Mouse (Mus musculus): ENCODE data around the gene Tmprss13. TPM values are rescaled to one million over a fixed set of nuclear protein-coding genes. Genes with fewer than 3 reads are reported as not detected.

Tmprss13 gene
- under 1 TPM; 0.24 to 0.50 TPM for total RNA-seq (2021)

DNA sequence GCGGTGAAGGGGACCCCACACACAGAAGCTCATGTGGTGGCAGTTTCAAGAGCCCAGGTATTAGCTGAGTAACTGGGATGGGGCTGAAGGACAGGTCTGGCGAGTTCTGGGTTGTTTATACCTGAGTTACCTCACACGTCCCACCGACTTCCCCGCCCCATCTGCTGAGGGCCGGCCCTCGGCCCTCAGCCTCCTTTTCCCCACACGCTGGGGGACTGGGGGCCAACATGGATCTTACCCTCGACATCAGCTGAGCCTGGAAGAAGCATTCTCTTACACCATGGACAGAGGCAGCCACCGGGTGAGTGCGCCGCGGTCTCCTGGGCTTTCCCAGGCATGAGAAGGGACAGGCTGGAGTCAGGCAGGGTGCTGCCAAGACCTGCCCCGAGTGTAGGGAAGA, at the start of gene Tmprss13:
Tmprss13 (plus strand) TSS at position 246 of the 400 bp plus-strand sequence.
- peak; percentile 21 for DNase-seq

DNA sequence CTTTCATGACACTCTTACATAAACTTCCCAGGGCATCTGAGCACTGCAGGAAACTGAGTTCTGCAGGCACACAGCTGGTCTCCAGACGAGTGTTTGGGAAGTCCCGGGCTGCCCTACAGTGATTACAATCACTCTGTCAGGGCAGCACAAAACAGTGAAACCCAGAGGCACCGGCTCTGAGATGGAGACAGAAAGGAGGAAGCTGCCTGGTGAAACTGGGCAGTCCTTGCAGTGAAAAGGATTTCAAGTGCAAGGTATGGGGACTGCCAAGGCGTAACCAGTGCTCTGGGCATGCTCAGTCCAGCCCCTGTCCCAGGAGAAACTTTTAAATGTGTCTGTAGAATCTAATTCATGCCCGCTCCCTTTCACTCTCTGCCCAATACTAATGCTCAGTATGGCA, 46.7 kb upstream of the Tmprss13 start:
- DNase-seq: no peak

DNA sequence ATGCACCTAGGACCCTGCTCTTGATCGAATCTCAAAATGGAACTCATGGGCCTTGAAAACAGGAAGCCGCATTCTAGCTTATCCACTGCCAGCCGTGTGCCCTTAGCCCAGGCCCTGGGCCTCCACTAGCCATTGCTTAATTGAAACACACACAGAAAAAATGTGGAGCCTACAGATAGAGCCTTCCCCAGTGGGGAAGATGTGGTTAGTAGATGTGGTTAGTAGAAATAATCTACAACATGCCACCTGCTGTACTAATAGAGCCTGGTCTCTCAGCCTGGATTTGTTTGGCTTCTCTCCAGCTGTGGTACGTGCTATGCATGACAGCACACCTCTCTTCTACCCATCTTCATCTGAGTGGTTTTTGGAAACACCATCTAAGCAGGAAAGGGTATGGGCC, 44.7 kb upstream of the Tmprss13 start:
- no peak for DNase-seq

DNA sequence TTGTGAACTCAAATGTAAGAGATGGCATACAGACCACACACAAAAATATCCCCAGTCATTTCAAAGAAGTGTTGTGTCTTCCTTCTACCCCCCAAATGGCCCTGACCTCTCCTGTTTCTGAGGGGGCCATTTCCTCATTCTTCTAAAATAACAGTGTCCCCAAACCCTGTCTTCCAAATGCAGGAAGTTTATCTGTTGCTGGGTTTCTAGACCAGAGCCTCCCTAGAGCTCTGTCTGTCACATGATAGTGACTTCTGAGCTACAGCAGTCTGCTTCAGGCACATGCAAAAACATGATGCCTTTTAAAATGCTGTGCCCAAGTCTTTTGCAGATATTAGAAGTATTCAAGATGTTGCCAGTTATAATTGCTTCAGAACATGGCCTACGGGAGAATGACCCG, 44.3 kb upstream of the Tmprss13 start:
- no peak for DNase-seq

DNA sequence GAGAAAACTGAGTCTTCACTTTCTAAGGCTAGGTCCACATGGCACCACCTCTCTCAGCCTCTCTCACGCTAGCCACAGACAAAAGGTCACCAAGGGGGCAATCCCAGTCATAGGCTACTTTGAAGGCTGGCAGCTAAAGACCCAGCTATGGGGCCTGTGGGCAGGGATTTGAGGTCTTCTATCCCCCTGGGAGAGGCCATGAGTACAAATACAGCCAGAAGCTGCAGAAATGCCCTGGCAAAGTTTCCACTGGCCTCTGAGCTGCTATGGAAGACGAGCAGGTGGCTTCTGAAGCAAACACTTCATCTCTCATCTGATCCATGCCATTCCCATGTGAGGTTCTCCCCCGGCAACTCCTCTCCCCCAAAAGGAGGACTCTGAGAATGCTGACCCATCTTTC, 38.8 kb upstream of the Tmprss13 start:
- DNase-seq: no peak

DNA sequence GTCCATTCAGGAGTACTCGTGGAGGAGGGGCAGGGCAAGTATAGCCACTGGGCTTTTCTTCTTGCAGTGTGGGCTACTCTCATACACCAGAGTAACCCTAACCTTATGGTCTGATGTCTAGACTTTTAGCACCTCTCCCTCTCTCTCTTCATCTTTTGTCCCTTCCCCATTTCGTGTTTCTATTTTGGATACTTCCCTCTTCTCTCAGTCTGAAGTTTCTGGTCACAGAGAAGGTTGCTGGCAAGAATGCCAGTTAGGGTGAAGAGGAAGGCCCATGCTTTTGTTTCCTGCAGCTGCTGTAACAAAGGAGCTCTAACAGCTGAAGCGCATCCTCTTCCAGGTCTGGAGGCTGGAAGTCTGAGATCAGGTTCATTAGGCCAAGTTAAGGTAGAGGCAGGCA, 38.0 kb upstream of the Tmprss13 start:
- no peak for DNase-seq

DNA sequence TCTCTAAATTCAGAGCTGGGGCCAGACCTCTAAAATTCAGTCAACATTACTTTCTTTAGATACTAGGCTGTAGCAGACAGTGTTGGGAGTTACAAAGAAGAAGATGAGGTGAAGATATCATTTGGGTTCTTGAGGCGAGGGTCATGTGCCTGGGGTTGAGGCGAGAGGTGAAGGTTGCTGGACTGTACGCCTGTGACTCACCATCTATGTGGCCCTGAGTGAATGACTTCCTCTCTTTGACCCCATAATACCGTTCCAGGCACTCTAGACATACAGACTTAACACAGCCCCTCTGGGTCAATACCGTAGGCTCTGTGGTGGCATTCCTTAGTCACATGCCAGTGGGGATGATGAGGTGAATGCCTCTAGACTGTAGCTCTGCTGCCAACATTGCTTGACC, 36.4 kb upstream of the Tmprss13 start:
- DNase-seq: no peak

DNA sequence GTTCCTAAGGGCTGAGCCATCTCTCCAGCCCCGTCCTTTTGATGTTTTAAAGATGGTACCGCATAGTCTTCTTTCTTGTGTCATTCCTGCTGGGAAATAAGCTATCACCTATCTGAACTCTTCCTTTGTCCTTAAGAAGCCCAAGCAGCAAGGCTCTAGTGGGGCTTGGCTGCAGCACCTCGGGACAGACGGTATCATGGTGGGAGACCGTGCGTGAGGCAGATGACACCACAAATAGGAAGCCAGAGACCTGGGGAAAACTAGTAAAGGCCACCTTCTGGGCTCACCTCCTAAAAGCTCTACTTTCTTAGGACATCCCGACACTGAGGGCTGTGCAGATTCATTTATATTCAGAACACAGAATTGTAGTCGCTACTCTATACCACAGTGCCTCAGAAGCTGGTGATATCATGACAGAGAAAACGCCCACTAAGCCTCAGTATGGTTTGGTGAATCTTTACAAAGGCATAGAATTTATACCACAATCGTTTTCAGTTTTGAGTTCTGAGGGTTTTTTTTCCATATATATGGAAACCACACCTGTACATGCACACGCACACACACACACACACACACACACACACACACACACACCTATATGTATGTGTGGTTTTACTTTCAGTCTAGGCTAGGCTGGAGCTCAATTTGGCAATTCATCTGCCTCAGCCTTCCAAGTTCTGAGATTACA, 27.3 kb upstream of the Tmprss13 start:
- DNase-seq: no peak

DNA sequence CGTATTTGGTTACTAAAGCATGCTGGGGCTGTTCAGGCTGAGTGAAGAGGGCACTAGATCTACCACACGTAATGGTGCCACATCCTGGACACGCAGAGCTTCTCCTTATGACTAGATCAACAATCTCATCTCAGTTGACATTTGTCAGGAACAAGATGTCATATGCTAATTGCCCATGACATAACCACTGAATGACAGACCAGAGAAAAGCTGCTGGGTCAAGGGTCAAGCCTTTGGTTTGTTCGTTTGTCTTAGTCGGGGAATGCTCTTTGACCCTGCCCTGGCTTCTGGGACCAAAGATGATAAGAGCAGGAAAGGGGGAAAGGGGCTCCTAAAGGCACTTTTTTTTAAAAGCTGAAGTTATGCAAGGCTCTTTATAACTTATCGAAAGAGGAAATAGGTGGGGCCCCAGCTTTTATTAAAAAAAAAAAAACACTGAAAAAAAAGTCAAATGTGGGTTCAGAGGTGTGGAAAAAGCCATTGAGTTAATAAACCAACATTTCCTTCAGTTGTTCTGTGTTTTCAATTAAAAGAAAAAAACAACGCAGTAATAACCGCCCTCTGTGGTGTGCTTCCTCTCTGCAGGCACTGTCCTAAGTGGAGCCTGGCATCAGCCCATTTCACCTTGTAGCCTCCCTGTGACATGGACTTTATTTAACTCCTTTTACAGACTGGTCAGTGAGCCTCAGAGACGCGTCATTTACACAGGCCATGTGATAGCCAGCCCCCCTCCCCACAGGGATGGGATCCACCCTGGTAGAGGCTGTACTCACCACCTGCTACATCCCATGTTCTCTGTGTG, 24.5 kb upstream of the Tmprss13 start:
- DNase-seq: no peak

DNA sequence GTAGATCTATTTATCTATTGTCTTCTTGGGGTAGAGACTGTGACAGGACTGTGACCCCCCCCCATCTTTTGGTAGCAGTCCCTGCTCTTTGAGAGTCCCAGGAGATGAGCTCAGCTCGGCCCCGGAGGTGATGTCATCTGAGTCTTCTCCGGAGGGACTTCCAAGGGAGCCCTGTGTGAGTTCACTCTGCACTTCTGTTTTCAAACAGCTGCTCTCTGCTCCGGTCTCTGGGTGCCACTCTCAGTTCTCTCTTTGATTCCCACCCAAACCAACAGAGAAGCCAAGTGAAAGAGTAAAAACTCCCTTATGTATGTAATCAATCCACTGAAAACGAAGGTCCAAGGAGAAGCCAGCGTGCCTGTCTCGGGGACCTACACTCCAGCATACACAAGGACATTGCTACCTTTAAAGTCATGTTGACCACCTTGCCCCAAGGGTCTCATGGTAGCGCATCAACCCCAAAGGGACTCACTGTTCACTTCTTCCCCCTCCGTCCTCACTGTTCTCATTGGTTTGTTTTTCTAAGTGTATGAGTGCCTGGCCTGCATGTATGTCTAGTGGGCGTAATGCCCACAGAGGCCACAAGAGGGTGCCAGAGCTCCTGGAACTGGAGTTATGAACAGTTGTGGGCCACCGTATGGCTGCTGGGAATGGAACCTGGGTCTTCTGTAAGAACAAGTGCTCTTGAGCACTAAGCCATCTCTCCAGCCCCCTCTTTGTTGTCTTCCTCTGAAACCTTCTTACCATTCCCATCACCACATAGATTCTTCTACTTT, 19.5 kb upstream of the Tmprss13 start:
- DNase-seq: peak; percentile 39

DNA sequence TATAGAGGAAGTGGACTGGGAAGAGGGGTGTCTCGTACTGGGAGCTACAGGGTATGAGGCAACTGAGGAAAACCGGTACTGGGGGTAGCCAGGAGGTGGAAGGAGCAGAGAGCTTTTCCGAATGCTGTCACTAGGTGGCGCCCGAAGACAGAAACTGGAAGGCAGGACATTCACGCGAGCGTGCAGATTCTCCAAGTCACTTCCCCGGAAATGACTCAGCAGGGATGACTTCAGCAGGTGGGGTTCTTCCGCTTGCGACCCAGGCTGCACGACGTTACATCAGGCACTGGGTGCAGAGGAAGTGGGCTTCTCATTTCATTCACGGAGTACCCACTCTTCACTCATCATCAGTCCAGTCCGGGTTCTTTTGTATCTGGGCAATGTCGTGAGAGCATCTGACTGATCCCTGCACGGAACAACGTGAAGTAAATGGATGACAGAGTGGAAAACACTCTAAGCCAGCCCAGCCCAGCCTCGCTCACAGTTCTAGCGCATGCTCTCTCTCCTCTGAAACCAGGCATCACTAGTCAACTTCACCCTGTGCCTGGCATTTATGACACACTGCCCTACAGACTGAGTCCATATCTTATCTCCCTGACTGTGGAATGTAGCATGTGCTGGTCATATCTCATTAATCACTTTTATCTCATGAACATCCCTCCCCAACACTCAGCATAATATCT, 18.3 kb upstream of the Tmprss13 start:
- DNase-seq: peak; percentile 96

DNA sequence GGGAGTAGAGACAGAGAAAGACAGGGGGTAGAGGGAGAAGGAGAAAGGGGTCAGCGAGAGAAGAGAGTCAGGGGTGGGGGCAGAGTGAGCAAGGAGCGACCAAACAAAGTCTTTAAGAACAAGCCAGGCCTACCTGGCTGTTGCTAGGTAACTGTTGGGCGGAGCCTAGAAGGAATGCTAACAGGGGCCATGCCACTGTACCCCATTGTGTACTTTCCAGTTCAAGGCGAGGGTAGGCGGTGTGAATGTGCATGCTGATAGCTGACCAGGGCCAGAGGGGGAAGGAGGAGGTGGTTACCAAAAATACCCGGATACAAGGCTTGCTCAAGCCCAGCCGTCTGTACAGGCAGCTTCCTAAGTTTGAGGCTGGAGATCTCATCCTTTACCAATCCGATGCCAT, 17.1 kb upstream of the Tmprss13 start:
- DNase-seq: no peak

DNA sequence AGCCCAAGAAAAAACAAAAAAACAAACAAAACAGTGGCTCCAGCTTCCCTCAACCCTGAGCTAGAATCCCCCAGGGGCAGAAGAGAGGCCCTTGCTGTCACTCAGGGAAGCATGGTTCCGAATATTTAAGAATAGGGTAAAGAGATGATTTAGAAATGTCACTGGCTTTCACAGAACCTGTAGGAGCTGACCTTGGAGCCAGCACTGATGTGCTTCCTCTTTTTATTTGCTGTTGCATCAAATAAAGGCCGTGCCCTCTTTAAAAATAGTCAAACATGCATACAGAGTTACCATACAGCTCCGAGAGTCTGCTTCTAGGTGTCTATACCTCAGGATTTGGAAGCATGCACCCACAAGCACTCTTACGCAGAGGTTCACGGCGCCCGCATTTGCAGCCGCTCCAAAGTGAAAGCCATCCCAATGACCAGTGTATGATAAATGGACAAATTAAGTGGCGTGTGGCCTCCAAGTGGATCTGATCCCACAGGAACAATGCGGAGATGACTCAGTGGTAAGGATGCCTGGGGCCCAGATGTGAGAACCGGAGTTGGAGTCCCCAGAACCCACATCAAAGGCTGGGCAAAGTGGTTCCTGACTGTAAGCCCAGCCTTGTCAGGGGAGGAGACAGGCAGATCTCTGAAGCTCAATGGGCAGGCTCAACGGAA, 12.0 kb upstream of the Tmprss13 start:
- no peak for DNase-seq

DNA sequence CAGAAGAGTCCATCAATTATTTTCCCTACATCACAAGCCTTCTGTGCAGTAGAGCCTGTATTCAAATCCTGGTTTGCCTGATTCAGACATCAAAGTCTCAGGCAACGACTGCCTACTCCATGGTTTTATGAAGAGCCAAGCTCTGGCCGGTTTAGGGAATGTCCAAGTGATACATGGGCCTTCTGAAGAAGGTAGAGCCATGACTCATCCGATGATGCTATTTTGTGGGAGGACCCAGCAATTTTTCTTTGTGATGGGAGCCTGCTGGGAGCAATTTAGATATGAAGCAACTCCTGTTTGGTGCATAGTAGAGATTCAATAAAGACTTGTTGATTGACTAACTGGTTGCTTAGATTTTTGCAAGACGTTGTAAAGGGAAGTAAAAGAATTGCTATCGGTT, 10.4 kb upstream of the Tmprss13 start:
- no peak for DNase-seq

DNA sequence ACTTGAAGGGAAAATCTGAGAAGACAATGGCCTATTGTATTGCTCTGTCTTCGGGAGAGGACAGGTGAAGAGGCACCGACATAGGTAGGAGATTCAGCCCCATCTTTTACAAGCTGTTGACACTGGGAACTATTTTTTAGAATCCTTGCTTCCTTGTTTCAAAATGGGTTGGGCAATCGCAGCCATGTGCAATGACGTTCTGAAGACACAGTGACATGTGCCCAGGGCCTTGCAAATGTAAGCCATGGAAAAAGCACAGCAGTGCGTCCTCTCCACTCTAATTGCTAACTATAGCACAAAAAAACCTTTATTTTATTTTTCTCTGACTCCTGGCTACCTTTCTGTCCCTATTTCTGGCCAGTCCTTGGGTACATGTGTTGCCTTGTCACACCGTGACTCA, 7.0 kb upstream of the Tmprss13 start:
- DNase-seq: no peak

DNA sequence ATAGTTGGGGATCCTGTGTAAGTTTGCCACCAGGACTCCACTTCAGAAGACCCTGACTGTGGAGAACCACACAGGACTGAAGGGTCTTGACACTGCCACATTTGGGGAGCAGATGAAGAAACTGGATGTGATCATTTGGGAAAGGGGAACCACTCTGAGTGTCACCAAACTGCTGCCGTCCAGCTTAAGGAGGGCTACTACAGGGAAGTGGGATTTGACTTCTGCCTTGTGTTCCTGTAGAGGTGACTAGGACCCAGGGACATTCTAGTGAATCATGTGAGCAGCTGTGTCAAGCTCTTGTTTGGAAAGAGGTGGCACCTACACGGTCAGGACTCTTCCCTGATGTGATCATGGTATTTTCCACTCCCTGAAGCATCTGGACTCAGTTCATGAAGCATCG, 5.0 kb upstream of the Tmprss13 start:
- no peak for DNase-seq

DNA sequence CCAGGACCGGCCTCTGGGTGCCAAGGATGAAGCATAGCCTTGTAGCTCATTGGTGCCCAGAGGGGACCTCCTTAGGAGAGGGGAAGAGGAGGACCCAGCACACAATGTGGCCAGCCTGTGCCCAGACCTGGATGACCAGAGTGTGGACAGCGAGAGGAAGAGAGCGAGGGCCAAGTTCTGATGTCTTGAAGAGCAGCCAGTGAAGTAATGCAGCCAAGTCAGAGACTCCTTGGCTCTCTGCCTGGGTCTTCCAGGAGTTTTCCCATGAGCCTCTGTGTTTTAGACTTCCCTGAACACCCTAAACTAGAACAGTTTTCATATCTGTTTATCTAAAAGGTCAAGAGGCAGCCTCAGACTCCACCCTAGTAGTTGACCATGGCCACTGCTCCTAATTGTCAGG, 1.3 kb upstream of the Tmprss13 start:
- peak; percentile 29 for DNase-seq

DNA sequence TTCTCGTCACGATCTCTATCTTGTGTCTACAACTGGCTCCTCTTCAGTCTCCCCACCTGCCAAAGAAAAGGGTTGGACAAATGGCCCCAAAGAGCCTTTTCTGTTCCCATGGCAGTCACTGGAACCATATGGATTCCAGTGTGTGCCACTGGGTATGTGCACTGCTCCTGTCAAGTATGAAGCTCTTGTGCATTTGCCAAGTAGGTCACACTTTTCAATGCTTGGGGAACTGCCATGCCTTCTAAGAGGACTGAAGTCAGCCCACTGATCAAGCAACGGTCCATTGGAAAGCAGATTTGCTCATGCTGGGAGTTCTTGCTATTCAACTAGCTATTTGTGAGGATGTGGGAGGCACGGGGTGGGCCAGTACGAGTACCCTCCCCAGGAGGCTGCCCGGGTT, 2.6 kb downstream of the Tmprss13 start:
- no peak for DNase-seq

DNA sequence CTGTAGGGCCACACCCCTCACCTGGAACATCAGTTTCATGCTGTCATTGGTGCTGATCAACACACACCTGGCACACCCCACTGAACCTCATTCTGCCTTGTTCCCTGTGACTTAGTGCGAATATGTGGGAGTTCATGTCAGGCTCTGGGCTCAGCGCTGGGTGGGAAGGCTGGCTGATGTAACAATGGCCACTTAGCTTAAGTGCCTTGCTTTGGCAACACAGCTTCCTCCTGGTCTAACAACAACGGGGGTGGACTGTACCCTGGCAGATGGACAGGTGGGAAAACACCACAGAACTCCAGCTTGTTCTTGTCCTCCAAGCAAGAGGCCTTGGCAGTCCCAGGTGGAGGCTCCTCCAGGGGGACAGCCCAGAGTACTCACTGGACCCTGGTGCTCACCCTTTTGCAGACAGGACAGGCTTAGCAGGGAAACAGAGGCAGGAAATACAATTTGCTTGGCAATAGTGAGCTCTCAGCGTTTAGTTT, 3.1 kb downstream of the Tmprss13 start:
- DNase-seq: peak; percentile 7

DNA sequence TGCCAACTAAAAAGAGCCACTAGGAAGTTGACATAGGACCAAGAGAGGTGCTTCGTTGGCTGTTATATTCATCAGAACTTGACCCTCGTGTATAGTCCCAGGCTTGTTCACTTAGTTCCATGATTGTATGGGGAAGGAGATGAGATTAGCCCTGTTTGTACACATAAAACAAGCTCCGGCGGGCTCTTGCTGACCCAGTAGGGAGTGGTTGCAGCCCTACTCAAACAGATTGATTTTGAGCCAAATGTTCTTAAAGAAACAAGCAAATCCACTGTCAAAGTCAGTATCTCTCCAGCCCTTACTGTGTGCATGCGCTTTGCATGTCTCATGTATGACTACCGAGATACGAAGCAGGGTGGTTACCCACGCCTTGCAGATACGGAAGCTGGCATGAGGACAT, 7.5 kb downstream of the Tmprss13 start:
- DNase-seq: no peak

DNA sequence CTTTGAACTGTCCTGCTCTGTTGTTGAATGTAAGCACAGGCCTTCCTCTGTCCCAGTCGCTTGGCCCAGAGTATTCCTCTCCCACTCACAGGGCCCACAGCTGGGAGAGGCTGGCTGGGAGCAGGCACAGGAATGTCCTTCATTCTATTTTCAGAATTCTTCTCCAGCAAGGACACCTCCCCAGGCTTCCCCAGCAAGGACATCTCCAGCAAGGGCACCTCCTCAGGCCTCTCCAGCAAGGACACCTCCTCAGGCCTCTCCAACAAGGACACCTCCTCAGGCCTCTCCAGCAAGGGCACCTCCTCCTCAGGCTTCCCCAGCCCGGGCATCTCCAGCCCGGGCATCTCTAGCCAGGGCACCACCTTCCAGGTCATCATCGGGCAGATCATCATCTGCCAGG, 9.4 kb downstream of the Tmprss13 start:
- DNase-seq: peak; percentile 8

DNA sequence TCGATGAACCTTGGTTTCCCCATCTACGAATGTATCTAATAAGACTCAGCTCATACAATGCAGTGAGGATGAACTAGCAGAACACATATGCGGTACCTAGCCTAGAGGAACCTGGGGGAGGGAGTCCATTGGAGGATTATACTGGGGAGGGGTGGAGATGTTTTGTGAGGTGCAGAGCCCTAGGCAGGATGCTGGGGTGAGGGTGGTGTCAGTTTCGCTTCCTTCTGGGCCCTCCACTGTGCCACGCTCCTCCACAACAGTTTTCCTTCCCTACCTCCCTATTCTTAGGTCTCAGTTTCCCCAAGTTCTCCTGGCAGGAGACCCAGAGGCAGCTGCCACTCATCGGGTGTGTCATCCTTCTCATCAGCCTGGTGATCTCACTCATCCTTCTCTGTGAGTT, 10.7 kb downstream of the Tmprss13 start:
- DNase-seq: no peak

All from heart, postnatal 4 days (tissue).